ENCODE assay signal across 10 mouse cellular contexts in the genomic region with DNA sequence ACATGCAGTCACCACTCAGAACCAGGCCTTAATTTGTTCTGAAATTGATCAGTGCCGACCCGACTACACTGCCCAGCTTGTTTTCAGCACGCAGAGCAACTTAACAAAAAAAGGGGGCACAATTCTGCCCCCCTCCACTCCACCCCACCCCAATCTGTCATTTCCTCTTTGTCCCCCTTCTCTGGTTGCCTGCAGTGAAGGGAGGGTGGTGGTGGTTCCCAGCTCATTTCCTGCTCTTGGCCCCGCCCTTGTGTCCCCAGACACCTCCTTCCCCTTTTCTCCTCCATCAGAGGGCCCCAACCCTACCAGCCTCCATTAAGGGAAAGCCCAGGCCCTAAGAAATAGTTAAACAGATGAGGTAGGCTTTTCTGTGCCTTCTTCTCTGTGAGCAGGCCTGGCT. TPM values are rescaled to one million over a fixed set of nuclear protein-coding genes. Genes with fewer than 3 reads are reported as not detected.
DNase-seq lines count a peak whose midpoint lies in the region; ATAC-seq lines count a peak whose summit lies in the region.
"Had no signal": no experiment of that assay in that cellular context is flagged by ENCODE, and none has a peak within 500 bp of the region (broad histone marks: within the 10 kb centered on the region; RNA-seq: fewer than 3 reads in every experiment).

No protein-coding gene starts in this region.

- H3K4me3 ChIP-seq in heart, embryonic 12.5 days, result no peak overlapping the region
- peak overlapping the region; percentile 92 for H3K4me3 ChIP-seq in megakaryocyte, embryonic 14.5 days (replicated peaks)
- H3K4me3 ChIP-seq: embryonic facial prominence, embryonic 15.5 days; hindbrain, embryonic 15.5 days had no signal

- H3K4me2 ChIP-seq in heart, embryonic 12.5 days, result no peak overlapping the region
- H3K4me2 ChIP-seq: embryonic facial prominence, embryonic 15.5 days; hindbrain, embryonic 15.5 days had no signal

- no peak for ATAC-seq in heart, embryonic 12.5 days (ENCODE audit: insufficient number of reproducible peaks, low FRiP score)
- ATAC-seq in inflammation-experienced regulatory T-cells, adult 6 months, result peak; percentile 75

- no peaks in the 10 kb centered on the region for H3K36me3 ChIP-seq in heart, embryonic 12.5 days
- peaks cover 24% of the 10 kb centered on the region for H3K36me3 ChIP-seq in megakaryocyte, embryonic 14.5 days (replicated peaks; ENCODE audit: low read length)
- H3K36me3 ChIP-seq: embryonic facial prominence, embryonic 15.5 days; hindbrain, embryonic 15.5 days had no signal

- DNase-seq in heart, adult 9 months (ENCODE audit: low spot score in 2 of 2), result peak; percentile 34 to 62
- DNase-seq in thymus, postnatal 25 days, result peak; percentile 80
- no peak for DNase-seq in frontal cortex, postnatal 14 days (ENCODE audit: low spot score in 2 of 2)
- DNase-seq in cerebellum, adult 11 months, result no peak
- no peak for DNase-seq in urinary bladder, postnatal 14 days (ENCODE audit: low spot score)

- no peaks in the 10 kb centered on the region for H3K9me3 ChIP-seq in heart, embryonic 12.5 days (replicated peaks)
- no peaks in the 10 kb centered on the region for H3K9me3 ChIP-seq in megakaryocyte, embryonic 14.5 days
- H3K9me3 ChIP-seq: embryonic facial prominence, embryonic 15.5 days; hindbrain, embryonic 15.5 days had no signal

- no peak overlapping the region for H3K27ac ChIP-seq in heart, embryonic 12.5 days (ENCODE audit: poor library complexity, severe bottlenecking)
- H3K27ac ChIP-seq: embryonic facial prominence, embryonic 15.5 days; hindbrain, embryonic 15.5 days had no signal

- H3K9ac ChIP-seq in heart, embryonic 12.5 days, result no peak overlapping the region
- H3K9ac ChIP-seq: embryonic facial prominence, embryonic 15.5 days; hindbrain, embryonic 15.5 days had no signal

- no peaks in the 10 kb centered on the region; the same call in 1 of the 2 replicates for H3K4me1 ChIP-seq in heart, embryonic 12.5 days (replicated peaks)
- H3K4me1 ChIP-seq in megakaryocyte, embryonic 14.5 days, result peaks cover 60% of the 10 kb centered on the region
- H3K4me1 ChIP-seq: embryonic facial prominence, embryonic 15.5 days; hindbrain, embryonic 15.5 days had no signal

- H3K27me3 ChIP-seq in heart, embryonic 12.5 days (replicated peaks), result peaks cover 13% of the 10 kb centered on the region
- peaks cover 8% of the 10 kb centered on the region for H3K27me3 ChIP-seq in megakaryocyte, embryonic 14.5 days (replicated peaks)
- H3K27me3 ChIP-seq: embryonic facial prominence, embryonic 15.5 days; hindbrain, embryonic 15.5 days had no signal

- 75% methylated on average over 4 of the region's 4 CpGs for WGBS in heart, embryonic 12.5 days

RNA-seq across cellular contexts. Expression of a gene that starts 1.3 kb away (rescaled TPM):
- polyA plus RNA-seq in heart, embryonic 12.5 days (2016; fragmentation: Nextera tagmentation; extraction: Ambion mirVana), result 0.30 and 0.68 TPM in 2 replicates
- polyA plus RNA-seq in inflammation-experienced regulatory T-cells, adult 6 months (2017; shearing (Covaris generic)), result 10 to 100 TPM; 73.5 to 84.6 (median 78.0) TPM
- polyA plus RNA-seq in megakaryocyte, embryonic 14.5 days (2012; ENCODE audit: insufficient read depth, low replicate concordance), result 5.2 and 12.3 TPM in 2 replicates

RNA-seq across cellular contexts. Expression of a gene that starts 20.2 kb away (rescaled TPM):
- 0.17 and 0.52 TPM in 2 replicates for polyA plus RNA-seq in heart, embryonic 12.5 days (2016; fragmentation: Nextera tagmentation; extraction: Ambion mirVana)
- polyA plus RNA-seq in inflammation-experienced regulatory T-cells, adult 6 months (2017; shearing (Covaris generic)), result under 1 TPM in 2 of 3 experiments, not detected in 1; 0.09 to 0.25 TPM
- 0.44 TPM in 1 of 2 replicates, not detected in the other for polyA plus RNA-seq in megakaryocyte, embryonic 14.5 days (2012; ENCODE audit: insufficient read depth, low replicate concordance)

RNA-seq across cellular contexts. Expression of a gene that starts 21.0 kb away (rescaled TPM):
- 62.7 and 65.1 TPM in 2 replicates for polyA plus RNA-seq in heart, embryonic 12.5 days (2016; fragmentation: Nextera tagmentation; extraction: Ambion mirVana)
- polyA plus RNA-seq in inflammation-experienced regulatory T-cells, adult 6 months (2017; shearing (Covaris generic)), result 10 to 100 TPM; 46.9 to 62.6 (median 57.2) TPM
- polyA plus RNA-seq in megakaryocyte, embryonic 14.5 days (2012; ENCODE audit: insufficient read depth, low replicate concordance), result 18.5 and 37.8 TPM in 2 replicates

RNA-seq across cellular contexts. Expression of a gene that starts 28.6 kb away (rescaled TPM):
- polyA plus RNA-seq in heart, embryonic 12.5 days (2016; fragmentation: Nextera tagmentation; extraction: Ambion mirVana), result 1.9 and 3.6 TPM in 2 replicates
- 10 to 100 TPM in 2 of 3 experiments, 1 to 10 TPM in 1; 9.8 to 17.9 (median 12.6) TPM for polyA plus RNA-seq in inflammation-experienced regulatory T-cells, adult 6 months (2017; shearing (Covaris generic))
- polyA plus RNA-seq in megakaryocyte, embryonic 14.5 days (2012; ENCODE audit: insufficient read depth, low replicate concordance), result not detected in 2 replicates

RNA-seq across cellular contexts. Expression of a gene that starts 29.5 kb away (rescaled TPM):
- 0.46 and 0.74 TPM in 2 replicates for polyA plus RNA-seq in heart, embryonic 12.5 days (2016; fragmentation: Nextera tagmentation; extraction: Ambion mirVana)
- 1 to 10 TPM in 1 of 3 experiments, under 1 TPM in 1, not detected in 1; 0.54 to 1.4 TPM for polyA plus RNA-seq in inflammation-experienced regulatory T-cells, adult 6 months (2017; shearing (Covaris generic))
- not detected in 2 replicates for polyA plus RNA-seq in megakaryocyte, embryonic 14.5 days (2012; ENCODE audit: insufficient read depth, low replicate concordance)

Comparison
In these comparisons a context has a peak if more than half of its experiments do, and no peak if none do; other contexts are left out.
1. DNase-seq: peak in heart, adult 9 months (2 of 2) and thymus, postnatal 25 days (single experiment); none in frontal cortex, postnatal 14 days (0 of 2), cerebellum, adult 11 months (single experiment) and urinary bladder, postnatal 14 days (single experiment).